Mouse (Mus musculus) heart, adult 8-10 months (tissue): Measurements from ENCODE around the gene Ppp1r13b. TPM values are rescaled to one million over a fixed set of nuclear protein-coding genes. Genes with fewer than 3 reads are reported as not detected.
A peak's percentile ranks its signal among the peaks of the same experiment; 100 is the strongest.
"Not testable (repeated sequence)": the region's sequence is repeated elsewhere in the genome, so short reads cannot be mapped to it uniquely, and the experiment has no call there.

Experiments
- DNase-seq: peaks from one replicate; pipeline ENCODE4 v3.0.0; 2022; ENCODE audit warnings: low spot score
- total RNA-seq, 4 experiments: library from RNA; stranded (reverse); gene quantifications; 2 replicates each; pipeline ENCODE4 v1.2.4; 2022

Ppp1r13b gene
- total RNA-seq = 10 to 100 TPM; 16.7 to 20.8 (median 18.6) TPM

DNA sequence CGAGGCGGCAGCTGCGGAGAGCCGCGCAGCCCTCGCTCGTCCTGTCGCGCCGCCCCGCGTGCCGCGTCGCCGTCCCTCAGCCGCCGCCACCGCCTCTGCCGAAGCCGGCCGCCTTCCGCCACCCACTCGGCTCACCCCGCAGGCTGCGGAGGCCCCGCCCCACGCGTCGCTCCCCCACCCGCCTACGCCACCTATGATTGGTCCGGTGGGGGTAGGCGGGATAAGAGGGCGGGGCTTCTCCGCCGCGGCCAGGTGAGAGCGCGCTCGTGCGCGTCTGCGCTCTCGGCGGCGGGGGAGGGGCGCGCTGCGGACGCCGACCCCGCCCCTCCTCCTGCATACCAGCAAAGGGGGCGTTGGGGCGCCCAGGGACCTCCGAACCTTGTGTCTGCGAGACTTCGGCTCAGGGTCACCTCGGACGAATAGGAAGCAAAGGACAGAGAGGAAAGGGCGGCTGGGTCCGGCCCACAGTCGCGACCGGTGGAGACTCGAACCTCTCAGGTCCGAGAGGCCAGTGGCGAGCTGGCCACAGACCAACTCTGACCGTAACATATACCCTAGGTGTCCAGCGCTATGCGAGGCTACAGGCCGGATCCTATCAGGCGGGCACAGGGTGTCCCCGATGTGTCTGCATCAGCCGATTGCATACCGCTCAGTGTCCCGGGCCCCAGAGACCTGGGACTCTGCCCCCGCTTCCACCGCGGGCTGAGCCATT, at the start of gene Ppp1r13b:
Ppp1r13b (minus strand) TSS at position 141 of the 712 bp plus-strand sequence.
- peak; percentile 84 for DNase-seq

DNA sequence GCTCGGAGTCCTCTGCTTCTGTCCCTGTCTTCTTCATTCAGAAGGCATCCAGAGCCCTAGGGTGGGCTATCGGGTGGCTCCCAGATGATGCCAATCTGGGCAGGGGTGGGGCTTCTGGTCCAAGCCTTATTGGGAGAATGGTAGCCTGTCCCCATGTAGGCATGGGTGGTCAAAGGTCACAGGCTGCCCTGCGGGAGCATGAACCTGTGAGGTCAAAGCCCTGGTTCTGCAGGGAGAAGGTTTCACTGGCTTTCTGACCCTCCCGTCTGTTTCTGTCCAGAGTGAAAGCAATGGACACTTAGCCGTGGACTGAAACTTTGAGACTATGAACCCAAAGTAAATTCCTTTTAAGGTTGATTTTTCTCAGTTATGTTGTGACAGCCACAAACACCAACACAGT, 48.3 kb upstream of the Ppp1r13b start:
- no peak for DNase-seq

DNA sequence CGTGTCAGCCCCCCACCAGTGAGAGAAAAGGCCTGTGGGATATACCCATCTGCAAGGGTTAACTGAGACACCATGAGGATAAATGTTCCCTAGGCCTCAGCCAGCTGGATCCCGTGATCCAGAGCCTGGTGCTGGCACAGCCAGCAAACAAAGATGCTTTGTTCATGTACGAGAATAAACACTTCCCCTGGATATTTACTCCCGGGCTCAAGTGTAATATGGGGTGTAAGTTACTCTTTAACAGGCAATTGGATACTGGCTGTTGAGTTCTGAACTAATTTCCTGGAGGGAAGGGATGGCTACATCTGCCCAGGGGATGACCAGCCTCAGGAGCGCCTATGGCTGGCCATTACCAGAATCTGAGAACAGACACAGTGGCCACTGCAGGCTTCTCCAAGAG, 43.8 kb upstream of the Ppp1r13b start:
- no peak for DNase-seq

DNA sequence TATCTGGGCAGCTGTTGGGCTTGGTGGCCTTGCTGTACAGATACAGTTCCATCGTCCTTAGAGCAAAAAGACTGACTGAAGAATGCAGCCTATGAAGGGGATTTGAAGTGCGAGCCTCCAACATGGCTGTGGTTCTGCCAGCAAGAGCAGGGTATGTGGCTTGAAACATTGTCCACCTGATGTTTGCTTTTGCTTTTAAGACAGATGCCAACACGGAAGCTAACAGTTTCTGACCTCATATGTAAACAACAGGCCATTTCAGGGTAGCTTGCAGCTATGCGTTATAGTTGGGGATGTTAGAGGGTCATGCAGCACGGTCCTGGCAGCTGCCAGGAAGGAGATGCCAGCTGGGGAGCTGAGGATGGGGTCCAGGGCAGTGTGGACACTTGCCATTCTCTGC, 42.6 kb upstream of the Ppp1r13b start:
- DNase-seq = no peak

DNA sequence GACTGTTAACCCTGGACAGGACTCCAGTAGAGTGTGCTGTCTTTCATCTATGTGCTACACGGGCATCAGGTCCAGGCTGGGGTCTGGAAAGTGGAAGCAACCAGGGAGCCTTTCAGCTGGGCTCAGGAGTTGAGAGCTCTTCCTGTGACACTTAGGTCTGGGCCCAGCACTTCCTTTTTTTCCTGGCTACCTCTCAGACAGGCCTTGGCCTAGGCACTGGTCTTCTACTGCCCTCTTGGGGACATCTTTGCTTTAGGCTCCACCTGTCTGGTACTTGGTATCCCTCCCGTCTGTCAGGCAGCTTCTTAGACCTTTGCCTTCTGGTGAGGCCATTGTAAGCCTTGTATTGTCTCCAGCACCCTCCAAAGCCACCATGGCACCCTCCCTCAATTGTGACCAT, 38.8 kb upstream of the Ppp1r13b start:
- peak; percentile 77 for DNase-seq

DNA sequence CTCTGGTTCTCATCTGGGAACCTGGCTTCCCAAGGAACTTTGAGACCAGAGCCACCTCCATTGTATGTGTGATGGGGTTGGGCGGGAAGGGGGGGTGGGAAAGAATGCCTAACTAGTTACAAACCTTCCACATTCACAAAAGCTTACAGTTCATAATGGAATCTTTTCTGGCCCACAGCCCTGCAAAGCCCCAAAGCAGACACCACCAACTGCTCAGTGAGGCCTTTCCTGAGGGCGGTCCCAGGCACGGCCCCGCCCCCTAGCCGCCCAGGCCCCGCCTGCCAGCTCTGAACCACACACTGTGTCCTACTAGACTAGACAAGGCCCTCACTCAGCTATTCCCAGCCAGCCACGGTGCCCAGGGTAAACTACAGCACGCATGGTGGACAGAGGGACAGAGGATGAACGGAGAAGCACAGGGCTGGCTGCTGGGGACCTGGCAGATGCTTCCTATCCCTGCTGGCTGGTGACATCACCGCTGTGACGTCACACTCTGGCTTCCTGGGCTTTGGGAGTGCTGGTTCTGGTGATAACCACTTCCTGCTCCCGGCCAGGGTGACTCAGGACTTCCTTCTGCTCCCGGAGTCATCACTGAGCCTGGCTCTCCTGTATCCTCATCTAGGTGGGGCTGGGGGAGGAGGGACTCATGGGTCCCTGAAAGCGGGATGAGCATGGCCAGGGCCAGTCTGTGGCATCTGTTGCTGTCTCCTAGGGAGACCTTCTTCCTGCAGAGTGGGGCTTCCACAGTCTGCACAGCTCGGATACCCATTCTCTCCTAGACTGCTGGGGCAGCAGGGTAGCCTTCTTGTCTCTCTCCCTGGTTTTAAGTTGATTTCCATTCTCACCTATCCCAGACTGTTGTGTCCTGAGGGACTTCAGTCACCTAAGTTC, 38.1 kb upstream of the Ppp1r13b start:
- DNase-seq = not testable (repeated sequence)

DNA sequence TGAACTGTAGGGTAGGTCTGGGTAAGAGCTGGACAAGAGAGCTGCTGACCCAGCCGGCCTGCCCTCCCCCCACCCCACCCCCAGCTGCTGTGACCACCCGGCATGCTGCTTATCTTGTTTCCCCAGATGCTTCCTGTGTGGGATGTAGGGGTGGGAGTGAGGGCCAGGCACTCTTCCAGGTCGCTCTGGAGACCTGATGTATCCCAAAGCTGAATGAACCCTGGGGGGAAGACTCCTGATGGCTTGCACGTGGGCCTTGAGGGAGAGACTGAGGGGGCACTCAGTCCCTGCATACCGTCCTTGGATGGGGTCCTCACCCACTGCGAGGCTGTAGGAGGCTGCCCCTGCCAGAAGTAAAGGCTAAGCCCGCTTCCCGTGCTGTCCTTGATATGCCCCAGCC, 37.2 kb upstream of the Ppp1r13b start:
- DNase-seq = peak; percentile 78

DNA sequence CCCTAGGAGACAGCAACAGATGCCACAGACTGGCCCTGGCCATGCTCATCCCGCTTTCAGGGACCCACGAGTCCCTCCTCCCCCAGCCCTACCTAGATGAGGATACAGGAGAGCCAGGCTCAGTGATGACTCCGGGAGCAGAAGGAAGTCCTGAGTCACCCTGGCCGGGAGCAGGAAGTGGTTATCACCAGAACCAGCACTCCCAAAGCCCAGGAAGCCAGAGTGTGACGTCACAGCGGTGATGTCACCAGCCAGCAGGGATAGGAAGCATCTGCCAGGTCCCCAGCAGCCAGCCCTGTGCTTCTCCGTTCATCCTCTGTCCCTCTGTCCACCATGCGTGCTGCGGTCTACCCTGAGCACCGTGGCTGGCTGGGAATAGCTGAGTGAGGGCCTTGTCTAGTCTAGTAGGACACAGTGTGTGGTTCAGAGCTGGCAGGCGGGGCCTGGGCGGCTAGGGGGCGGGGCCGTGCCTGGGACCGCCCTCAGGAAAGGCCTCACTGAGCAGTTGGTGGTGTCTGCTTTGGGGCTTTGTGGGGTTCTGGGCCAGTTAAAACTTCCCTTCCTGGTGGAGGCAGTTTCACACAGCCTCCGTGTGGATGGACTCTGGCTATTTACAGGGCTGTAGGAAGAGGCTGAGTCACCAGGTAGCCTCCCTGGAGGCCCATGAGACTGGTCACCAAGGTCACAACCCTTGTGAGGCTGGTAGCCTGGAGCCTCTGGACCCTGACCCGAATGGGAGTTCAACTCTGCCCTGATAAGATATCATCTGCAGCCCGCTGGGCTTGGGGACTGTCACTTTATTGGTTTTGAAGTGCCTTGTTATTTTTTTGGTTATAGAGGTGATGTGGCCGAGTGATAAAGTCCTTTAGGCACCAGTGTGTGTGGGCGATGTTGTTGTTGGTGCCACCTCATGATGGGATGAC, 36.4 kb upstream of the Ppp1r13b start:
- peak; percentile 38 for DNase-seq

DNA sequence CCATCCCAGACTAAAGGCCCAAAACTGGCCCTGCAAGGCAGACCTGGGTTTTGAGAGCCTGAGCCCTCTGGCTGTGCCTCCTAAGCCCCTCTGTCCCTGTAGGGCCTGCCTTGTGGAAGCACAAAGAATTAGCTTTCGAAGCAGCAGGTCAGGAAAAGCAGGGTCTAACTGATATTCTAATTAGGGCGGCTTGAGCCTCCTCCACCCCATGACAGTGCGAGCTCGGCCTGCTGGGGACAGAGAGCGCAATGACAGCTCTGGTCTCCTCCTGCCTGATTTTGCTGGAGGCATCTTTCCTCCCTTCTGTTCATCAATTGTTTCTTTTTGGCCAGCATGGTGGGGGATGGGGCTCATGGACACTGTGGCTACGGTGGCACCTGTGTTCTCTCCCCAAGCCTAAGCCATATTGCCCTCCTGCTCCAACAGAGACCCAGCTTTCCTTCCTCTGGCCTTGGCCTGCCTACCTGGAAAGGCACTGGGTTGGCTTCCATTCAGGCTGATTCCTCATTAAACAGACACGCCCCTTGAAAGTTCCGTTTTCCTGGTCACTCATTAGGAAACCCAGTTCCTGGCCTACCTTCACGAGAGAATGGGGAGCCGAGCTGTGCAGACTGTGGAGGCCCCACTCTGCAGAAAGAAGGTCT, 35.6 kb upstream of the Ppp1r13b start:
- peak; percentile 66 for DNase-seq

DNA sequence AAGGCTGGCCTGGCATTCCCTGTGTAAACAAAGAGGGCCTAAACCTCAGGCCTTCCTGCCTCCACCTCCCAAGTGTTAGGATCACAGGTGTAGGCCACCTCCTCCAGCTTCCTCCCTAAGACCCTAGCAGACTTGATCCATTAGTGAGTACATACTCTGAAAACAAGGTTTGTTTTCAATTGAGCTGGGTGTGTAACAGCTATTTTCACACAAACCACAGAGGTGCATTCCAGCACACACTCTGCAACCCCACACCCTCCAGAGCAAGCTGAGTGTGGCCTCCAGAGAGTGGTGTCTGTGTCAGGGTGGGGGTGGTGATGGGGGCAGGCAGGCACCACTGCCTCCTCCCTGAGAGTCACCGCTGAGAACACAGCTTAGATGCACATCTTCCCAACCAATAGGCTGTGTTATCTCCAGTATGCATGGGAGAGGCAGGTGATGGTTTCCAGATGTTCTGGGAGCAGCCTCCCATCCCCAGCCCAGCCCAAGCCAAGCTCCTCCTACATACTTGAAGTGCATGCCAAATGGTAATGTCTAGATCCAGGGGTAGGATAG, 30.8 kb upstream of the Ppp1r13b start:
- DNase-seq = no peak

DNA sequence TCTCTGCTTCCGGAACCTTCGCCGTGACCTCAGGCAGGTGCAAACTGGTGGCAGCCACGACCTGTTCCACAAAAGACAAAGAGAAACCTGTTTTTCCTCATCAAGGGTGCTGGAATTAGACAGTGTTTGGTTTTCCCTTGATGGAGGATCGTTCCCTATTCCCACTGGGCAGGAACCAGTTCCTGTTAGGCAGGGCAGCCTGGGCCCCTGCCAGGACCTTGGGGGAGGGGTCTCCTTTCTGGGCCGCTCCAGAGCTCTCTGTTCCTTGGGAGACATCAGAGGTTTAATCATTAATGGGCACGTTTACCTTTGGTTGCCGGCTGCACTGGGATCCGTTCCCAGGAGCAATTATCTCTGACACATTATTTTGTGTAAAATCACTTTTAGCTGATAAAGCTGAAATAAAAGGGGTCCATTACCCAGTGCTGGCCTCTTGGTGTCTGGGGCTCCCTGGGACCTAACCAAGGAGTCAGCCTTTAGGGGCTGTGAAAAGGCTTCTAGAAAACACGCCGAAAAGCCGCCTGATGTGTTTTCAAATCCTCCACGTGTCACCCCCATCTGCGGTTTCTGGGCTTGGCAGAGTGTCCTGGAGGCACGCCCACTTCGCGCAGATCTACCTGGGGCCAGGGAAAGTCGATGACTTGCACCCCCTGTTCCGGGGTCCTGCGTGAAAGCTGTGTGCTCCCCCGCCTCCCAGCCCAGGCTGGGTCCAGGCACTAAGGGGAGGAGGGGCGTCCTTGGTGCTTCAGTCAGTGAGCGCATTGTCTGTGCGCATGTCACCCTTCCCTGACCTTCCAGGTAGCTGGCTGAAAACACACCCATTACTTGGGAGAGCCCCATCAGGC, 29.0 kb upstream of the Ppp1r13b start:
- DNase-seq = no peak

DNA sequence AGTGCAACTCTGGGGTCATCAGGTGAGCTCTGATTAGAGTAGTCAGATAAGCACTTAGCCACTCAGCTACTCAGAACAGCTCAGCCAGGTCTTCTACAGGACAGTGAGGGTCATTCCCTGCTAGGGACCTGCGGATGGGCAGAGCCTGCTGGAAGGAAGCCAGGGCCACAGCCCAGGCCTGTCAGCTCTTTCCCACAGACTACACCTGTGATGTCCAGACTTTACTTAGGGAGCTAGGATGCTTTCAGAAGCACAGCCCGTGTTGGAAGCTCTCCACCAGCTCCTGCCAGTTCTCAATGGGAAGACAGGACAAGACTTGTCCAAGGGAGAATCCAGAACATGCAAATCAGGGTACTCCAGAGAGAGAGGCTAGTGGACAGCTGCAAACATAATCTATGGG, 26.1 kb upstream of the Ppp1r13b start:
- DNase-seq = no peak

DNA sequence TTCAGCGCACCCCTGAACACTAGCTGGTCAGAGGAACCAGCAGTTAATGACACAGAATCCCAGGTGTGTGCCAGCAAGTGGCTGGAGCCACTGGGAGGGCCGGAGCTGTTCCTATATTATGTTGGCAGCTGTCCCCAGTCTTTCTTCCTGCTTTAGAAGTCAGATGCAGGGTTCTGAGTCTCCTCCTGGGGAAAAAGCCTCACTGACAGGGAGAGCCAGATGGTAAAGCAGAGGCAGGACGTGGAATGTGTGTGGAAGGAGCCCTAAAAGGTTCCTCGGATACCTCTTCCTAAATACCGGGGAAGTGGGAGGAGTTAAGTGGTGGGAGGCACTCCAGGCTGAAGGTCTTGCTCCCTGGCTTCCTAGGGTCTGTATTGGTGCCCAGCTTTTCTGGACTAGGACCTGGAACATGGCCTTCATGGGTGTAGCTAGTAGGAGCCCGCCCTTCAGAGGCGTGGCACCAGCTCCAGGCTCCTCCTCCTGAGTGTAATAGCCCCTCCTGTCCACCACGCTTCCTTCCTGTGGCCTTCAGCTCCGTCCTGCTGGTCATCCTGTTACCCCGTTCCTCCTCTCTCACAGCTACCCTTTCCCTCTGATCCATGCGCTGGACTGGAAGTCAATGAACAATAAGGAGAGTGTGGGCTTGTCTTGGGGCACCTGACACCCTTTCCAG, 25.3 kb upstream of the Ppp1r13b start:
- DNase-seq = no peak

DNA sequence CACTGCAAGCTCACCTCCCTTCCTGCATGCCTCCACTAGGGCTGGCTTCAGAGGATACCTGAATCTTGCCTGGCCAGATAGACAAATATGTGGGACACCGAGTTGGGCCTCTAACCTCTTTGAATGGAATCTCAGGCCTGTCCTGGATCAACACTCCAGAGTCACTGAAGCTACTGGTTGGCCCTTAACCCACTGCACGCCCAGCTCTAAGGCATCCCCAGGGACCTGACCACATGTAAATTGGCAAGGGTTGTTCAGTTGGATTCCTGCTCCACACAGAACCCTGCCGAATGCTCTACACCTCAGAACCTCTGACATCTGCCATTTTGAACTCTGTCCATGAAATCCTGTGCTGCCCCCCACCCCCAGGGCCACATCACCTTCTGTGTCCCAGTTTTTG, 24.6 kb upstream of the Ppp1r13b start:
- no peak for DNase-seq

DNA sequence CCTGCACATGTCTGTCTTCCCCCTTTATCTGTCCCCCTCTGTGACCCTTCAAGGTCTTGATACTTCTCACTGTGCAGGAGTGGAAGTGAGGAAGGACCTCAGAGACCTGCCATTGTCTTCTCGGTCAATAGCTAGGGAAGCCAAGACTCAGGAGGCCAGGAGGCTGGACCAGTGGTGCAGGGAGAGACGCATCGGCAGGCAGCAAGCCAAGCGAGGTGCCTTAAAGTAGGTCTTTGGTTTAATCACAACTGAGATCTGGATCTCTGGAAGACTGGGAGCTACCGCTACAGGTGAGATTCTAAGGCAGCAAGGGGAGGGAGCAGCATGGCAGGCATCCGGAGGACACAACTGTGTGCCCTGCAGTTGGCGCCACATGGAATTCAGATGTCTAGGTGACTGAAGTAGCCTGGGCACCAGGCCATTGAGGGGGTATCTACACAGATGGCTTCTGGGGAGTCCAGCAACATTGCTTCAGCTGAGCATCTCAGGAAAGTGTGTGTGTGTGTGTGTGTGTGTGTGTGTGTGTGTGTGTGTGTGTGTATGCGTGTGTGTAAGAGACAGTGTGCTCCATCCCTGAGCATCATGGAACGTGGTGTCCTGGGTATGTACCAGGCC, 23.6 kb upstream of the Ppp1r13b start:
- DNase-seq = no peak

DNA sequence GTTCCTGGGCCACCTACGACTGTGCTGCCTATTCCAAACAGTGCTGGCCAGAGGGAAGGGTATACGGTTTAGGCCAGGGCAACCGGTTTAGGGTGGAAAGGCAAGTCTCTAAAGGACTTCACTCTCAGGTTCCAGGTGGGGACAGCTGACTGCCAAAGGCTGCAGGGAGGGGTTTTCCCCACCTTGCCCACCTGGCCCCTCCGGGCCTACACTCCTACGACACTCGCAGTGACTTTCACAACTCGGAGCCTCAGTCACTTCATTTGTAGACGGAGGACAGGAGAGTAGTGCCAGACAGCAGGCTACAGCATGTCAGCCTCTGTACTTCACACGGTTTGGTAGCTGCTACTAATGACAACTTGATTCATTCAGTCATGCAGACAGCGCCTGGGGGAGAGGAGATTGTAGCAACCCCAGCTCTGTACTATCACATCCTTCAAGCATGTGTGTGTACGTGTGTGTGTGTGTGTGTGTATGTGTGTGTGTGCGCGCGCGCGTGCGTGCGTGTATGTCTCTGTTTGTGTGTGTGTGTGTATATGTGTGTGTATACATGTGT, 20.6 kb upstream of the Ppp1r13b start:
- DNase-seq = no peak

DNA sequence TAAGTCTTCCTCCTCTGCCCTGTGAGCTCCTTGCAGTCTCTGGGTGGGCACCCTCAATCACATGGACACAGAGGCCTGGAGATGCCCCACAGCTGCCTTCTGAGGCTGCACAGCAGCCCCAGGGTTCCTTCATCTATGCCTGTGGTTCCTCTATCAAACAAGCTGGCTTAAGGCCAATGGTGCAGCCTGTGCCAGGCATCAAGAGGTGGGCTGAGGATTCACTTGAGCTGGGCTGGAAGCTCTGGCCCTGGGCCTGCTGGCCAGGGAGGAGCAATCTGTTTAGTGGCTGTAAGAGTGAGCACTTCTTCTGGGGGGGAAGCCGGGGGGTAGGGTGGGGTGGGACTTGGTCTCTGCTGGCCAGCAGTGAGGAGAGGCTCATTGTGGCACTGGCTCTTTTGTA, 19.4 kb upstream of the Ppp1r13b start:
- DNase-seq = no peak

DNA sequence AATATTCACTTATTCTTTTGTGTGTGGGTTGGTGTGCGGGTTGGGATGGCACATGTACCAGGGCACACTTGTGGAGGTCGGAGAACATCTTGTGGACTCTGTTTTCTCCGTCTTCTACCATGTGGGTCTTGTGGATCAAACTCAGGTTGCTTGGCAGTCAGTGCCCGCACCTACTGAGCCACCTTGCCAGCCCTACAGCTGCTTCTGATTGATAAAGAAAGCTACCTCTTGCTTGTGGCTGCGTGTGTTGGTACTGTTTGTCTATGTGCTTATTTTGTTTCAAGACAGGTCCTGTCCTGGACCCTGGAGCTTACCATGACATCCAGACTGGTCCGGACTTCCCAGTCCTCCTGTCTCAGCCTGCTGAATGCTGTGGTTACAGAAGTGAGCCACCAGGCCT, 15.2 kb upstream of the Ppp1r13b start:
- no peak for DNase-seq

DNA sequence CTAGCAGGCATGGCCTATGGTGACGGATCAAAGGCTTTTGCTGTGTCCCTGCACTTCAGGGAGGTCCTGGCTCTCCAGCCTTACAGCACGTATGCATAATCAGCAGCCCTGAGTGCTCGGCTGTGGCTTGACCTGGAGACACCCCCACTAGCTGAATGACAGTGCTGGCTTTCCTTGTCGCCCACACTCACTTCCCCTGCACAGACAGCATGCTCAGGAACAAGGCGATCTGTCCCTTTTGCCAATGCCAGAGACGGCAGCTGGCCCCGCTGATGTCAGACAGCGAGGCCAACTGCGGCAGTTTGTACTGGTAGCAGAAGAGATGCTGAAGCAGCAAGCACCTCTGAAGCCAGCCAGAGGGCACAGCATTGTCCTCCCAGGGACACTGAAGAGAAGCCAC, 12.1 kb upstream of the Ppp1r13b start:
- DNase-seq = peak; percentile 31
